Mouse (Mus musculus) midbrain, embryonic 11.5 days (tissue): ENCODE measurements around the gene Slc1a2. TPM values are rescaled to one million over a fixed set of nuclear protein-coding genes. Genes with fewer than 3 reads are reported as not detected.

ENCODE experiments used
- ATAC-seq: fragments of 200-750 bp; cut with Nextera tagmentation; 2 replicates; pipeline ENCODE4 v1.8.0; 2017; ENCODE audit warnings: moderate TSS enrichment, moderate library complexity; ENCODE audit not compliant: low FRiP score
- DNase-seq: peaks from one replicate; pipeline ENCODE4 v3.0.0; 2015; ENCODE audit warnings: low spot score; ENCODE audit errors: missing footprints
- H3K27ac ChIP-seq: fragments of 300-500 bp; sonication (generic); 2 replicates; pipeline ENCODE4 v1.5.1; 2014; ENCODE audit warnings: low read depth, low read length
- H3K27me3 ChIP-seq: fragments of 300-500 bp; sonication (generic); 2 replicates; pipeline ENCODE4 v1.6.1; 2014; ENCODE audit warnings: mild to moderate bottlenecking, low read length, moderate library complexity, mixed read lengths; ENCODE audit not compliant: control insufficient read depth, insufficient read depth
- H3K36me3 ChIP-seq: fragments of 300-500 bp; sonication (generic); 2 replicates; pipeline ENCODE4 v1.6.1; 2014; ENCODE audit warnings: mild to moderate bottlenecking, low read length, moderate library complexity, mixed read lengths; ENCODE audit not compliant: control insufficient read depth, insufficient read depth
- H3K4me1 ChIP-seq: fragments of 300-500 bp; sonication (generic); 2 replicates; pipeline ENCODE4 v1.6.1; 2014; ENCODE audit warnings: low read length; ENCODE audit not compliant: control insufficient read depth, insufficient read depth
- H3K4me2 ChIP-seq: fragments of 300-500 bp; sonication (generic); 2 replicates; pipeline ENCODE4 v1.6.1; 2014; ENCODE audit warnings: mild to moderate bottlenecking, moderate library complexity
- H3K4me3 ChIP-seq: fragments of 300-500 bp; sonication (generic); 2 replicates; pipeline ENCODE4 v1.5.1; 2014; ENCODE audit warnings: low read depth, low read length
- H3K9ac ChIP-seq: fragments of 300-500 bp; sonication (generic); 2 replicates; pipeline ENCODE4 v1.6.1; 2014; ENCODE audit warnings: low read length
- H3K9me3 ChIP-seq: fragments of 300-500 bp; sonication (generic); 2 replicates; pipeline ENCODE4 v1.6.1; 2016; ENCODE audit warnings: low read length; ENCODE audit not compliant: control insufficient read depth
- WGBS: fragments of 180-500 bp; shearing (Covaris S2); extraction: QIAGEN DNeasy Blood & Tissue Kit; methylation state at CpG from one replicate; pipeline ENCODE4 v1.1.7; 2014; 5-methylcytosine and 5-hydroxymethylcytosine counted together
- polyA plus RNA-seq: library from polyadenylated mRNA; unstranded; fragments of >200 nt; fragmentation: Nextera tagmentation; extraction: Ambion mirVana; gene quantifications from 2 replicates; pipeline ENCODE4 v1.2.1, GENCODE M21; 2014

Slc1a2 gene
- polyA plus RNA-seq, 1 experiment from 2014 or later: 15.7 TPM

DNA sequence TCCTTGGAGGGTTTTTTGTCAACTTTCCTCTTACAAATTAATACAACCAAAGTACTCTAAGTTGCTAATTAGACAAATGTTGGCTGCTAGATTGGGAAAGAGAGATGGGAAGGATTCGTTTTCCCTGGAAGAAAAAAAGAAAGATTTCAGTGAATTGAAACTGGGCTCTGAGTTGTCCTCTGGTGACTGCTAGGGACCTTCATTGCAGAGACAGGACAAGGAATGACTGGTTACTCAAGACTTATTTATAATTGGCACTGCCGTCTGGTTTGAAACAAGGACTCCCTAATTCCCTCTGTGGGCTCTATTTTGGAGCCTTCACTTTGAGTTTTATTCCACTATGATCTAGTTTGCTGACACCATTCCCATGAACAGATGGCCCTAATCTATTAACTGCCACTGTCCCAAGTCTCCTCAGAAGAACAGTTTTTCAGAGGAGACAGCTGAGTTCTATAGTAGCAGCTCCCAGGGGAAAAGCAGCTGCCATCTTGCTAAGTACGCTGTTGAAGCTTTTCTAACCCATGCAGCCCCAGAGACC, 22.9 kb upstream of the Slc1a2 start:
- no peak for ATAC-seq
- no peak overlapping the region for H3K4me3 ChIP-seq
- DNase-seq: no peak
- WGBS: 79% methylated on average over 3 of the region's 3 CpGs
- no peaks in the 10 kb centered on the region for H3K4me1 ChIP-seq
- no peaks in the 10 kb centered on the region for H3K36me3 ChIP-seq
- no peaks in the 10 kb centered on the region for H3K27me3 ChIP-seq
- no peak overlapping the region for H3K27ac ChIP-seq
- no peak overlapping the region for H3K9ac ChIP-seq
- no peak overlapping the region for H3K4me2 ChIP-seq
- no peaks in the 10 kb centered on the region for H3K9me3 ChIP-seq

DNA sequence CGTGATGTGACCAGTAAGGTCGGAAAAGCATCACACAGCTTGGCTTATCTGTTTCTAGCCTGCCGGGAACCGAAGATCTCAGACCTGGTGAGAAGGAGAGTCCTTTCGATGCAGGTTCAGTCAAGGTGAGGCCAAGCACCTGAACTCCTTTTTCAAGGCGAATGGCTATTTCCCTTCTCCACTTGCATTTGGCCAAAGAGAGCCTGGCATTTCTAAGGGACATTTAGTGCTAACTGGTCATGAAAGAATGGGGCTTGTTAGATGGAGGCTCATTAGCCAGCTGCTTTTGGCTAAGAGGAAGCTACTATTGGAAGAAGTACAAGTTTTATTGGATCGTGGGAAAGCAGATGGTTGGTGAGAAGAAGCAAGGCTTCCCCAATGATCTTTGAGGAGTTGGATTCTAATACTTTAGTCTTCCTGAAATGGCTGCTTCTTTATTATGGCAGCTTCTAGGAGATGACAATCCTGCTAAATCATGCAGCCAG, 22.3 kb upstream of the Slc1a2 start:
- Histone ChIP-seq H3K4me1 (no peaks in the 10 kb centered on the region), H3K36me3 (no peaks in the 10 kb centered on the region), H3K9me3 (no peaks in the 10 kb centered on the region), H3K4me2 (no peak overlapping the region), H3K4me3 (no peak overlapping the region), H3K9ac (no peak overlapping the region), H3K27me3 (no peaks in the 10 kb centered on the region), H3K27ac (no peak overlapping the region)
- DNase-seq (no peak), ATAC-seq (no peak)
- WGBS: 92% methylated on average over 7 of the region's 7 CpGs

DNA sequence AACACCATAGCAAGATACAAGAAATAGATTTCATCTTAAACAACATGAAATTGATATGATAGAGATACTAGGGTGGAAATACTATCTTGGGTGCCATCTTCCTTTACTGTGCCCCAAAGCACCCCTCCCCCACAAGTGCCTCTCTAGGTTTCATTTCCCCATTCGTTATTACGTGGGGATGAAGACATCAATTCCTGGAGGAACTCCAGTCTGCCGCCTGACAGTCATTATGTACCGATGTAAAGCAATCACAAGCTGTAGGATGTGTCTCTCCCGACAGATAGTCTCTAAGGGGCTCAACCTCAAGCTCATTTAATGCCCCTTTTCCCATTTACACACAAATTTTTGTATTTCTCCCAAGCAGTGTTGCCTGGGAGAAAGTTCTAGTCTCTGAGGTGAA, 20.3 kb upstream of the Slc1a2 start:
- no peaks in the 10 kb centered on the region for H3K4me1 ChIP-seq
- ATAC-seq: no peak
- WGBS: 60% methylated on average over 5 of the region's 5 CpGs
- H3K9ac ChIP-seq: no peak overlapping the region
- no peak overlapping the region for H3K27ac ChIP-seq
- no peaks in the 10 kb centered on the region for H3K9me3 ChIP-seq
- no peaks in the 10 kb centered on the region for H3K36me3 ChIP-seq
- no peaks in the 10 kb centered on the region for H3K27me3 ChIP-seq
- H3K4me2 ChIP-seq: no peak overlapping the region
- H3K4me3 ChIP-seq: no peak overlapping the region
- DNase-seq: no peak

DNA sequence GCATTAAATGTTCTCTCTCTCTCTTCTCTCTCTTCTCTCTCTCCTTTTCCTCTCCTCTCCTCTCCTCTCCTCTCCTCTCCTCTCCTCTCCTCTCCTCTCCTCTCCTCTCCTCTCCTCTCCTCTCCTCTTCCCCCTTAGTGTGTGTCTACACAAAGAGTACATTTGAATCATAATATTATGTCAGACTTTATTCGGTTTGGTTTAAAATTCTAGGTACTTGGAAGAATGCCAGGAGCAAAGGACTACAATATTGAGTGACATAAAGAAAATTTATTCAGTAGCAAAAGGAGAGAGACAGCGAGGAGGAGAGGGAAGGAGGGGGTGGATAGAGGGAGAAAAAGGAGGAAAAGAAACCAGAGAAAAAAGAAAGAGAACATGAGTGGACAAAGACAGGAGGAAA, 19.8 kb upstream of the Slc1a2 start:
- Histone ChIP-seq H3K4me3 (no peak overlapping the region), H3K4me2 (no peak overlapping the region), H3K9me3 (no peaks in the 10 kb centered on the region), H3K4me1 (no peaks in the 10 kb centered on the region), H3K36me3 (no peaks in the 10 kb centered on the region), H3K9ac (no peak overlapping the region), H3K27ac (no peak overlapping the region), H3K27me3 (no peaks in the 10 kb centered on the region)
- DNase-seq (no peak), ATAC-seq (no peak)
- 81% methylated on average over 2 of the region's 2 CpGs for WGBS

DNA sequence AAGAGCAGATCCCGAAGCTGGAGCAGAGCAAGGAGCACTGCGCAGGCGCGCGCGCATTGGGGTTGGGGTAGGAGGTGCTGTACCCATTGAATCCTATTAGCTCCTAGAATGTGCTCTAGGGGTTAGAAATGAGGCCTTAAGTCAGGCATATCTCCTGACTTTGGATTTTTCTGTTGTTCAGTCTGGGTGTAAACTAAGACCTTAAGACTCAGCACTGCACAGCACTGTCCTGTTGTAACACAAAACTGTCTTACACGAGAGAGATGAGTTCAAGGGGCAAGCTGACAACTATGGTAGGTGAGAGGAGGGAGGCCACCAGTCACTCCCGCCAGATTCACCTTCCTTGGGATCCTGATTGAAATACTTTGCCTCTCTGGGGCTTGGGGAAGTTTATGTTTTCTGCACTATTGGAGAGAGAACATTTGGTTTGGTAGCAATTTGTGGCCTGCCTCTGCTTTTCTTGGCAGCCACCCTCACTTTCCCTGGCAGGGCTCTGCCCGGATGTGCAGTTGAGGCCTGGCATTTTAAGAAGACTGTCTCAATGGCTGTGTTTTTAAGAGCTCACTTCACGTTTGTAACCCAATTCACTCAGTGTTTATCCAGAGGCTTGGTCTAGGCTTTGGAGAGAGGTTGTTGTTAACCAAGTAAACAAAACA, 9.5 kb upstream of the Slc1a2 start:
- no peaks in the 10 kb centered on the region for H3K27me3 ChIP-seq
- ATAC-seq: no peak
- H3K4me2 ChIP-seq: no peak overlapping the region
- no peaks in the 10 kb centered on the region for H3K9me3 ChIP-seq
- no peaks in the 10 kb centered on the region for H3K36me3 ChIP-seq
- no peak for DNase-seq
- WGBS: 80% methylated on average over 10 of the region's 10 CpGs
- H3K9ac ChIP-seq: no peak overlapping the region
- H3K27ac ChIP-seq: no peak overlapping the region
- no peaks in the 10 kb centered on the region for H3K4me1 ChIP-seq
- no peak overlapping the region for H3K4me3 ChIP-seq

DNA sequence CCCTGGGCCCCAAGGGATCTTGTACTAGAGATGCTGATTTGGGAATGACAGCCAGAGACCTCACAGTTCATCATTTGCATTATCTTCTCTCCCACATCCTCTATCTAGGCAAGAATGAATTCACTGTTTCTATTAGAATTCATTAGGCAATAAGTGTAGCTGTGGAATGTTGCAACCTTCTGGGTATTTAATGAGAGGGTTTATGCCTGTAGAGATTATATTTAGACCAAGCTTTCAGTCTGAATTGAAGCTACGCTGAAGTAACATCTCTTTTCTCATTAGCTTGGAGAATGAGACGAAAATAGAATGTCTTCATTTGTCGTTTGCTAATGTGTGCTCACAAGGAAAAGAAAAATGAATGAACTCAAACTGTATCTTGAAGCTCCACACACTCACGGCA, 8.1 kb upstream of the Slc1a2 start:
- Histone ChIP-seq H3K27me3 (no peaks in the 10 kb centered on the region), H3K4me2 (no peak overlapping the region), H3K9me3 (no peaks in the 10 kb centered on the region), H3K36me3 (no peaks in the 10 kb centered on the region), H3K27ac (no peak overlapping the region), H3K4me1 (no peaks in the 10 kb centered on the region), H3K9ac (no peak overlapping the region), H3K4me3 (no peak overlapping the region)
- ATAC-seq (no peak), DNase-seq (peak; percentile 60)
- WGBS: 87% methylated on average over 4 of the region's 4 CpGs

DNA sequence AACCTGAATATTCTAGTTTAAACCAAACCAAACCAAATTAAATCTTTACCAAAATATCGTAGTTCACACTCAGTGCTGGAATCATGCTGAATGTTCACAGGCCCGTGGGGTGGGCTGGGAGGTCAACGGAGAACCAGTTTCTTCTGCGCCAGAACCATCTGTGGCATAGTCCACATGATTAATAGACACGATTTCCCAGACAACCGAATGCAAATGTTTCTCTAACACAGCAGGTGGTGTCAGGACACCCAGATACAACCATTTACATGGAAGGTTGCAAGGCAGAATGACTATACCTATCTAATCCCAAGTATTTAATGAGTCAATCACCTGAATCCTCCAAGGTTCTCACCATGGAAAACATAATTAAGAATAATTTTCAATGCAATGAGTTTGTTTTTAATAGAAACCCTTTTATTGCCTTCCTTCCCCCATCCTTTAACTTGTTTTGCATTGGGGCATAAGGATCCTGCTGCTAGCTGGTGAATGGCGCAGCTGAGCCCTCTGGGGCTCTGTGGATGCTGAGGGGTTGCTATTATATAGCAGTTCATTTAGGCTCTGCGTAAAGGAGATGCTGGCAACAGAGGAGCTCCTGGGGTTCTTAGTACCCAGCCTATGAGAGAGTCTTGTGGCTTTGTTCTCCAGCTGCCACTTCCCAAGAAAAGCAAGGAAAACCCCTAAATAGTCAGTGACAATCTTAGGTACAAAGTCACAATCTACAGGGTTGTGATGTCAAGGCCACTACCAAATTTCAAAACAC, 2.3 kb upstream of the Slc1a2 start:
- Histone ChIP-seq H3K4me3 (no peak overlapping the region), H3K27ac (peak overlapping the region; percentile 55), H3K4me2 (no peak overlapping the region), H3K27me3 (peaks cover 3% of the 10 kb centered on the region; the same call in 1 of the 2 replicates), H3K9me3 (no peaks in the 10 kb centered on the region), H3K36me3 (no peaks in the 10 kb centered on the region), H3K9ac (no peak overlapping the region), H3K4me1 (peaks cover 11% of the 10 kb centered on the region; the same call in 1 of the 2 replicates)
- DNase-seq (no peak), ATAC-seq (no peak)
- 45% methylated on average over 8 of the region's 8 CpGs for WGBS

DNA sequence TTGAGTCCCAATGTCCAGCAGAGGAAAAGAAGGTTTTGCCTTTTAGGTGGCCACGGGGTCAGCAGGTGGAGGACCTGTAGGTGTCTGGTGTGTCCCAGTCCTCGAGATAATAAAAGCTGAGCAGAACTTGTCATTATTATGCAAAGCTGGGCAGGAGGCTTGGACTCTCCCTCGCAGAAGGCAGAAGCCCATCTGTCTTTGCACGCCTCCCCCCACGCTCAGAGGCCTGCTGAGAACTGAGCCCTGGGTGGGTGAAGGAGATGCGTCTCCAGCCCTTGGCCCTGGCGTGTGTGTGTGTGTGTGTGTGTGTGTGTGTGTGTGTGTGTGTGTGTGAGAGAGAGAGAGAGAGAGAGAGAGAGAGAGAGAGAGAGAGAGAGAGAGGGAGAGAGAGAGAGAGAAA, 733 bp upstream of the Slc1a2 start:
- peaks cover 17% of the 10 kb centered on the region for H3K4me1 ChIP-seq
- peak overlapping the region; percentile 77 for H3K4me2 ChIP-seq
- peak overlapping the region; percentile 92 for H3K27ac ChIP-seq
- DNase-seq: no peak
- peak overlapping the region; percentile 86; the same call in 1 of the 2 replicates for H3K9ac ChIP-seq
- H3K9me3 ChIP-seq: no peaks in the 10 kb centered on the region
- peak; percentile 66 for ATAC-seq
- peak overlapping the region; percentile 72 for H3K4me3 ChIP-seq
- 6% methylated on average over 7 of the region's 7 CpGs for WGBS
- H3K36me3 ChIP-seq: no peaks in the 10 kb centered on the region
- H3K27me3 ChIP-seq: peaks cover 3% of the 10 kb centered on the region; the same call in 1 of the 2 replicates
